Mouse (Mus musculus) heart, adult 11 months (tissue): ENCODE measurements at regions not wholly inside any gene's neighbourhood (a gene's known extent, or its start where the extent isn't known, plus 50 kb on each side); places are given as distances from the start of the nearest gene placed in this dataset.

ENCODE experiments used
- DNase-seq: peaks from one replicate; pipeline ENCODE4 v3.0.0; 2022

DNA sequence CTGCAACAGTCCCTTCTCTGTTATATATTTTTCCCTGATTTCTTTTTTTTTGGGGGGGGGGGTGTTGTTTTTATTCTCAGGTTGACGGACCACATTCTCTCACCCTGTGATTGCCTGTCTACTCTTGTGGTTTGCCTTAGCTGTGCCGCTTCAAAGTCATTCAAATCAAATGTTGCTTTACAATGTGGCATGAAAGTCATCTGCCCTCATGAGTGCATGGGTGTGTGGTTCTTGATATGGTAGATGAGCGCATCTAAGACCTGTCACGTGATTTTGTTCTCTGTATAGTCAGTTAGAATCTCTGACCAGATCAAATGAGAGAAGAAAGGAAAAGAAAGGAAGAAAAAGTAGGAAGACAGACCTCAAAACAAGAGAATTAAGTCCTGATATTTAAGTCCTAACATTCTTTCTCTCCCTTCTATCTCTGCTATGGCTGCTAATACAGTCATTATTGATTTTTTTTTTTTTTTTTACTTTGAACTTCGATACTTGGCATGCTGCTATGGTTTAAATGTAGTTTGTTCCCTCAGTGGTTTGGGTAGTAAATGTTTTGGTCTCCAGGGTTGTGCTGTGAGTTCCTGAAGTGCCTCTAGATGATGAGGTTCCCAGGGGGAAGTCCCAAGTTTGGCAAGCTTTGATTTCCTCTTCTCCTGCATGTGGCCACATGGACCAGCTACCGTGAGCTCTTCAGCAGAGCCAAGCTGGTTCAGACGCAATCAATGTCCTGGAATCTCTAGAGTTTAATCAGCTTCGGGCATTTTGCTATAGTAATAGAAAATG lies 91.2 kb upstream of the Npas2 start:
- peak; percentile 82 for DNase-seq

DNA sequence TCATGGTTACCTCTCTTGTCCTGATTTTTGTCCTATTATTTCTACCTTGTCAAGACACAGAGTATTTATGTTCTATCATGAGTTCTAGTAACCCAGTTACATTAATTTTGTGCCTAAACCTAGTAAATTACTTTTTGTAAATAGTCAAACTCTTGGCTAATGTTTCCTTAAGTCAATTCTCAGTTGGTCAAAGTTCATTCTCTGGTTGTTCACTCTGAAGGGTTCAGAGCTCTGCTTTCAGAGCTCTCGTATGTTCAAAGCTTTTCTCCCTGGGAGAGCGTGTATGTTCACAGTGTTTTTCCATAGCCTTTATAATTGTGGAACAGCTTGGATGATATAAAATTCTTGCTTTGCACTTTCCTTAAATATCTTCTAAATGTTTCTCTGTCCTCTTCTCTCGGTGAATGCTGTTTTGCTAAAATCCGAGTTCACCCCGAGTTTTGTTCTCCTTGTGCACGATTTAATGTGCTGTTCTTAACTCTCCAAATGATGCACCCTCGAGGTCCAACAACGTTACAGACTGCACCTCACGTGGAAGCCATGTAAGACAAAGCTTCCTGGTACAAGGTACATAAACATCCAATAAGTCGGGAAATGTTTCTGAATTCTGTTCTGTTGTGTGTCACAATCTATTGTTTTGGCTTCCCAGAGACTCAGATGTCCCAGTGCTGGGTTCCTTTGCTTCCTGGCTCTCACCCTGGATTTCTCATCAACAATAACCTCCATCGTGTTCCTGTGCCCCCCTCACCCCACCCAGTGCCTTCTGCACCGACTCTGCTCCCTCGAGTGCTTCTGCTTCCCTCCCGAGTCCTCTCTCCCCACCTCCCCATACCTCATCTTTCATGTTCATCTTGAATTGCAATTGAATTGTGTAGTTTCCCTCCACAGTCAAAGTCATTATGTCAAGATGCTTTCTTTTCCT lies 90.3 kb upstream of the Npas2 start:
- peak; percentile 90 for DNase-seq

DNA sequence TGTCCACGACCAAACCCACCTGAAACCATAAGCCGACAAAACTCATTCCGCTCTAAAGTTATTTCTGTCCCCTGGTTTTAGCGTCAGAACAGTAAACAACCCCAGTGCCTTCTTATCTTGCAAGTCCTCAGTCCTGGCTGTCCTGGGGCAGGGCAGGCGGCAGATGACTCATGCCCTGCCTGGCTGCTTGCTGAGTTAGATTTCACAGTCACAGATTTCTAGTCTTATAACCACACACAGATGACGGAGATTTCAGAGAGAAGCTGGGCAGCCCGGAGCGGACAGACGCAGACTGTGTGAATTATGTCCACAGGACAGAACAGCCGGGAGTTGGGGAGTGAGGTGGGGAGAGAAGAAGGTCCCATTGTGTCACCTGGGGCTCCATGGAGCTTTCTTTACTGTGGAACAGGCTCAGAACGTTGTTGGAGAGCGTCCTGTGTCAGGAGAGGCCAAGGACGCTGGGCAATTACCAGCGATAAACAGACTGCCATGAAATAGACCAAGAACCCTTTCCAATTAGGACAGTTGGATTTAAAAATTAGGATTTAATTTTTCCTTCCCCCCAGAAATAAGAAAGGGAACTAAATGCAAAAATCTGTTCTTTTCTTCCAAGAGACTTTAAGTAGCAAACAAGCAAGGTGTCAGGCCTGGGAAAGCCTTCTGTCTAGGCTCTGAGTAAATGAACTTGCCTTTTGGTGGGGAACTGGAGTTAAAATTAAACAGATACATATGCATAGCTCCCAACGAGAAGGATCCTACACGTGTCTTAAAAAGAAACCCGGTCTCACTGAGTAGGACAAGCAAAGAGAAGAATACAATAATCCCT lies 87.8 kb upstream of the Npas2 start:
- DNase-seq, result peak; percentile 97

DNA sequence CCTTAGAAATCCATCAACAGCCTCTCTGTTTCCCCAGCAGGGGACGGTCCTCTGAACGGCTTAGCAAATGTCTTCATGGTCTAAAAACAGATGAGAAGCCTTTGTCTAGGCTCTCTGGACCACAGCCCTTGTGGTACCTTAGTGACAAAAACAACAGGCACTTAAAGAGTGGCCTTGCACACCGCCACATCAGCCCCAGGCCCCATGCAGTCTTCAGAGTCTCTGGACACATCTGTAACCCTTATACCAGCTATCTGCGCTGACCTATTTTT lies 87.2 kb upstream of the Npas2 start:
- DNase-seq, result no peak

DNA sequence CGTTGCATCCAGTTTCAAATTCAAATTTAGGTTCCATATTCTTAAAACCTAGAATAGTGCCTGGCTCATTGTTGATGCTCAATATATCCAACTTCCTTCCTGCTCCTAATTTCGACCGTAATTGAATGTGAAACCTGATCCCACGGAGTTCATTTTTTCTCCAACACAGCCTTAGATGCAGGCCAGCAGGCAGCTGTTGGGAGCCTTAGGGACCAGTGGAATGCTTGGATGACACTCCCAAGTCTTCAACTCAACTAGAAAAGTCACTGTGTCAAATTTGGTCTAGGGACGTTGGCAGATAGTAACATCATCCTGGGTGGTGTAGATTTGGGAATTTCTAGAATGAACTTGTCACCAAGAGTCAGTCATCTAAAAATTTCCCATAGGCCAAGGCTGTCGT lies 86.9 kb upstream of the Npas2 start:
- peak; percentile 94 for DNase-seq

DNA sequence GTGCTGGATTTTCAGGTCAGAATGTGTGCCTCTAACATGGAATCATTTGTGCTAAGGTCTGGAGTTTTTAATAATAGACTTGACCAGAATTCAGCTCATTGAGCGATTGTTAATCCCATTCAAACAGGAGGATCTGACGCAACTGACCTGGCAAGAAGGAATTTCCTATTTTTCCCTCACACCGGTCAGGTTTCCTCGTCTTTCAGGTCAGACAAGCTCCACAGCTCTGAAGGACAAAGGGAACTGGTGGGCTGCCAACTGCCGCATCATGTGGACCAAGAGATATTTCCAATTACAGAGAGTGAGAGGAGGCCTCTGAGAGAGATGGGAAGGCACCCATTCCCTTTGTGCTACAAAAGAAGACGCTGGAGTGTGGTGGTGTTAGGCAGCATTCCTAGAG lies 77.2 kb upstream of the Npas2 start:
- DNase-seq, result no peak

DNA sequence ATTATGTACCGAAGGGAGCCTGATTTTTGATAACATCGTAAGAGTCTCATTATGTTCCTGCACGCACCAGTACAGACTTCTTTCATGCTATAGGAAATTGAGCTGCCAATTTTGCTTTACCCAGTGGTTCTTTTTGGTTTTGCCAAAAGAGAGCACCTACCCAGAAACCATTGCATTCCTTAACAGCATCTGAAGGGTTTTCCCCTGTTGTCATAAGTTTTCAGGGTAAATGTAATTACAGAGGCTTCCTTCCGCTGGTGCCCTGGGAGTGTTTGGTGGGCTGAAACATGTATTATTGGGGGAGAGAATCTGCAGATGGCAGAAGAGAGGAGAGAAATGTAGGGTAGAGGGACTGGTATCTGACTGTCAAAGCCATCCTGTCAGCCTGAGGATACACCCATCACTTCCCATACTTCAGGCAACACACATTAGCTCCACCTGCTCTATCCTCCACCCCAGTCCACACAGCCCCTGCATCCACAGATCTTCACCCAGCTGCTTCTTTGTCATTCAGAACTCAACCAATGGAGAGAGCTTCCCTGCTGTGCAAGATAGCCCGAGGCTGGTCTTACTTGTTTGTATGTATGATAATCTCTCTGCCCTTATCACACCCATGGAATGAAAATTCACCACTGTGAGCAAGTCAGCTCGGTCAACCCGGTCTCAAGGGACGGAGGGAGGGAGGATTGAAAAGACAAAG lies 71.1 kb upstream of the Npas2 start:
- no peak for DNase-seq

DNA sequence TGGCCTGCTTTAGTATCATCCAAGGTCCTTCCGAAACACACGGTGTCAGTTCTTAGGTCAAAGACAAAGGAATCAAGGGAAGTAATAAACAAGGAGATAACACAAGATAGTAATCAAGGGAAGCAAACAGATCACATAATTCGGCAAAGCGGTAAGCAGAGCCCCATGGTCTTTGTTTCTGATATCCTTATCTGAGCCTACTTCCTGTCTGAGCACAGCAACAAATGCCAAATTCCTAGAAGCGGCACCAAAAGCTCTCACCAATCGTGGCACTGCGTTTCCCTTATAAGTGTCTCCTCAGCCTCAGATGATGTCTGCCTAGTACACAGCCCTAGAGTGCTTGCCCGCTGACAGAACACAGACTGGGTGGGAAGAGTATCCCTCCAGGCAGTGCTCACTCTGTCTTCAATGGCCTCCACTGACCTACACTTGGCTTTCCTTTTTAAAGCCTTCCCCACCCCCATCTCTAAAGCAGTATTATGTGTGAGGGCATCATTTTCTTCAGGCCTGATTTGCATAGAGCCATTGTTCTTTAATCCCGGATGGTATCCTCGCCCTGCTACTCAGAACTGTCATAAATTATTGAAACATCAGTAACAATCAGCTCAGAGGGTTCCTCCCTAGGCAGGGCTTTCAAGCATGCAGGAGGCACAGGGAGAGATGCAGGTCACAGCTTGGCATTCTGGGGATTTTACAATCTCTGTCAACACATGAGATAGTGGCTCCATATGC lies 70.3 kb upstream of the Npas2 start:
- no peak for DNase-seq

DNA sequence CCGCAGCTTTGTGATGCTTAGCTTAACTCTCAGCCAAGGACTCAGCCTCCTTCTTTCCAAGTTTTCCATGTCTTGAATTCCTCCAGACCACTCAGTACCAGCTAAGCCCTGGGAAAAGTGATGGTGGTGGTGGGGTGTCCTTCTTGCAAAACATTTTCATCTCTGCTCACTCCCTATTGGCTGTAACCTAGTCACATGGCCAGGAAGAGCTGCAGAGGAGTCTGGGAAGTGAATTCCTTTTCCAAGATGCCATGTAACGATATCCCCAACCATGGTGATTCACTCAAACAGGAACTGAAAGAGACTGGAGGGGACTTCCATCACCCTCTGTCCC lies 69.8 kb upstream of the Npas2 start:
- DNase-seq, result peak; percentile 70

DNA sequence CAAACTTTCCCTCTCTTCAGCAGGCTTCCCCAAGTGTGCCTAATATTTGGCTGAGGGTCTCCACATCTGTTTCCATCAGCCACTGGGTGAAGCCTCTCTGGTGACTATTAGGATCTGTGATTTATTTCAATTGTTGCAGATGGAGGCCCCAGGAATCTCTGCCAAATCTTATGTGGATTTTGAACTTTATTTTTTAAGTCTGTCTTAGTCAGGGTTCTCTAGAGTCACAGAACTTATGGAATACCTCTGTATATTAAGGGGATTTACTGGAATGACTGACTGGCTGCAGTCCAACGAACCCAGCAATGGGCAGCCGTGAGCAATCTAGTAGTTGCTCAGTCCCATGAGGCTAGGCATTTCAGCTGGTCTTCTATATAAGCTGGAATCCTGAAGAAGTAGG lies 59.0 kb upstream of the Npas2 start:
- DNase-seq, result no peak

DNA sequence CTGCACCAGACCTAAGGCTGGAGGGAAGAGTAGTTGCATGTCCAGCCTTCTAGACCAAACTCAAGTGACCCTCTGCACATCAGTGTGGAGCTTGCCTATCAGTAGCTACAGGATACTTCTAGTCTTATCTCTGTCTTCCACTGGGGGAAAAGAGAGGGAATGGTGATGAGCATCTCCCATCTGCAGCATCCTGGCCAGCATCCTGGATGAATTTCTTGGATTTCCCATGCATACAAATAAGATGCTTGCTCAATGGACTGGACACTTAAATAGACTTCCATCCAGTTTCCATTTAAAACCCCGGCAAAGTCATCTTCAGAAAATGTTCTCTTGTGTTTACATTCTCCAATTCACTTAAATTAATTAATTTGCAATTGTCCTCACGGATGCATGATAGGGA lies 50.5 kb upstream of the Npas2 start:
- no peak for DNase-seq

DNA sequence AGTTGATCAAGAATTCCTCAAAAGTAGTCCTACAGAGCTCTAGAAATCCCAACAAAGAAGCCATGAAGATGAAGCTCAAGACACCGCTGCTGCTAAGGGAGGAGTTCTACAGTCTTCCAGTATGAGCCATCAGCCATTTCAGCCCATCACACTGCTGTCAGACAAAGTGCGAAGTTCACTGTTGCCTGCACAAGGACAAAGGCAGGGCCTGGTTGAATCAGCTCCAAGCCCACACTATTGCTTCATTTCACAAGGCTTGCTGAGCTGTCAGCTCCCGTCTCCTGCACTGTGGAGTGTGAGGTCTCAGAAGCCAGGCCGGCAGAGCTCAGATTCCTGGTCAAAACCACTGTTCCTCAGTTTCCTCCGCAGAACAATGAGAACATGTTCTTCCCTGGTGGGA lies 49.9 kb upstream of the Npas2 start:
- DNase-seq, result no peak
